Mouse (Mus musculus): ENCODE results near the gene Taf6.

GRCm38 (mm10) chr5:138163610-138164009 is 23.6 kb downstream of the Taf6 start:
- TF ChIP-seq POLR2A (IDR thresholded peaks at IDR 0.05; ENCODE audit: low read depth, low read length) (no peak), CTCF (conservative IDR thresholded peaks at IDR 0.05; ENCODE audit: insufficient read depth, insufficient read length, low read depth, low read length) (no peak)
